Mouse (Mus musculus) forebrain, embryonic 14.5 days (tissue): Measurements from ENCODE around the gene Rbms1. TPM values are rescaled to one million over a fixed set of nuclear protein-coding genes. Genes with fewer than 3 reads are reported as not detected.

ENCODE experiments used
- ATAC-seq: fragments of 200-750 bp; cut with Nextera tagmentation; 2 replicates; pipeline ENCODE4 v1.8.0; 2017; ENCODE audit warnings: mild to moderate bottlenecking, moderate library complexity
- DNase-seq: peaks from one replicate; pipeline ENCODE4 v3.0.0-alpha.2; 2015; ENCODE audit warnings: low spot score
- H3K27ac ChIP-seq: fragments of 300-500 bp; sonication (generic); 2 replicates; pipeline ENCODE4 v1.5.1; 2014; ENCODE audit warnings: low read depth, mild to moderate bottlenecking, control low read depth, low read length, moderate library complexity
- H3K27me3 ChIP-seq: fragments of 300-500 bp; sonication (generic); replicated peaks from 2 replicates; pipeline ENCODE4 v1.6.1; 2014; ENCODE audit warnings: low read length, control low read depth, mixed read lengths; ENCODE audit not compliant: control insufficient read depth, insufficient read depth
- H3K36me3 ChIP-seq: fragments of 300-500 bp; sonication (generic); 2 replicates; pipeline ENCODE4 v1.6.1; 2014; ENCODE audit warnings: low read length, control low read depth; ENCODE audit not compliant: control insufficient read depth, insufficient read depth
- H3K4me1 ChIP-seq: fragments of 300-500 bp; sonication (generic); 2 replicates; pipeline ENCODE4 v1.6.1; 2014; ENCODE audit warnings: antibody characterized with exemption, low read length, control low read depth; ENCODE audit not compliant: control insufficient read depth, insufficient read depth
- H3K4me2 ChIP-seq: fragments of 300-500 bp; sonication (generic); 2 replicates; pipeline ENCODE4 v1.6.1; 2014; ENCODE audit warnings: mild to moderate bottlenecking, control low read depth, low read length
- H3K4me3 ChIP-seq: fragments of 300-500 bp; sonication (generic); 2 replicates; pipeline ENCODE4 v1.5.1; 2014; ENCODE audit warnings: low read depth, low read length, control low read depth
- H3K9ac ChIP-seq: fragments of 300-500 bp; sonication (generic); 2 replicates; pipeline ENCODE4 v1.6.1; 2014; ENCODE audit warnings: mild to moderate bottlenecking, low read length, control low read depth, moderate library complexity
- H3K9me3 ChIP-seq: fragments of 300-500 bp; sonication (generic); replicated peaks from 2 replicates; pipeline ENCODE4 v1.6.1; 2016; ENCODE audit warnings: low read length, control low read depth, mixed read lengths; ENCODE audit not compliant: control insufficient read depth
- WGBS: fragments of 180-500 bp; shearing (Covaris S2); extraction: QIAGEN DNeasy Blood & Tissue Kit; methylation state at CpG from one replicate; pipeline ENCODE4 v1.1.7; 2014; 5-methylcytosine and 5-hydroxymethylcytosine counted together
- polyA plus RNA-seq: library from polyadenylated mRNA; unstranded; fragments of >200 nt; fragmentation: Nextera tagmentation; extraction: Ambion mirVana; gene quantifications from 2 replicates; pipeline ENCODE4 v1.2.1, GENCODE M21; 2014

The Rbms1 gene
- polyA plus RNA-seq = 20.0 and 21.6 TPM in 2 replicates

DNA sequence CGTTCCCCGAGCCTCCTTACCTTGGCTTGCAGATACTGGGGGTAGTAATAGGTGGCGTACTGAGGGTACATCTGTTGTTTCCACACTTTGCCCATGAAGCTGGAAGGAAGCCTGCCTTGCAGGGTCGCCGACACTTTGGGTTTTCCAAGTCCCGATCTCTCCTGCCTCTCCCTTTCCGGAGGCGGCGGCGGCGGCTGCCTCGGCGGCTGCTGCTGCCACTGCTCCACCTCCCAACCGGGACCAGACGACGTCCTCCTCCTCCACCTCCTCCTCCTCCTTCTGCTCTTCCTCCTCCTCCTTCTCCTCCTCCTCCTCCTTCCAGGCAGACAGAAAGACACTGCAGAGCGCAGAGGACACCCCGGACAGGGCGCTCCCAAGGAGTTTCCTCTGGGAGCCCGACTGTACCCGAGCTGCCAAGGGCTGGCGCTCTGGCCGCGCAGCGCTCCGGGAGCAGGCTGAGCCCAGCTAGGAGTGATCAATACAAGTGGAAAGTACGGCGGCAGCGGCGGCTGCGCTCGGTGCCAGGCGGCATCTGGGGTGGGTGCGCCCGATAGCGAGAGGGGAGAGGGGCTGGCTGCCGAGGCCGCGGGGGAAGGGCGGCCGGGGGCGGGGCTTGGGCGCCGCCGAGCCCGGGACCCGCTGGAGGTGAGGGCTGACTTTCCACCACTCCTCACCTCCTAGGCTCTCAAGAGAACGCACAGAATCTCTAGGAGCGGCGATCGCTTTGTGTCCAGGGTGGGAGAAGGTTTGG is at the start of gene Rbms1:
Gene Rbms1, minus strand, starts transcription at position 522 of the 751 bp plus-strand sequence.
- Histone ChIP-seq H3K4me3 (peak within 1 kb of the TSS; percentile 64), H3K9me3 (no peaks in the 10 kb centered on the region), H3K9ac (peak within 1 kb of the TSS; percentile 69), H3K4me1 (0 out of 2 replicates have a peak, but pooled peaks cover 3% of the 10 kb centered on the region), H3K27me3 (peaks cover 9% of the 10 kb centered on the region; the same call in 1 of the 2 replicates), H3K4me2 (peak within 1 kb of the TSS; percentile 90), H3K27ac (peak within 1 kb of the TSS; percentile 70), H3K36me3 (no peaks in the 10 kb centered on the region)
- peak; percentile 73 for DNase-seq
- under 1% methylated on average over 41 of the region's 51 CpGs for WGBS
- ATAC-seq = peak; percentile 89

DNA sequence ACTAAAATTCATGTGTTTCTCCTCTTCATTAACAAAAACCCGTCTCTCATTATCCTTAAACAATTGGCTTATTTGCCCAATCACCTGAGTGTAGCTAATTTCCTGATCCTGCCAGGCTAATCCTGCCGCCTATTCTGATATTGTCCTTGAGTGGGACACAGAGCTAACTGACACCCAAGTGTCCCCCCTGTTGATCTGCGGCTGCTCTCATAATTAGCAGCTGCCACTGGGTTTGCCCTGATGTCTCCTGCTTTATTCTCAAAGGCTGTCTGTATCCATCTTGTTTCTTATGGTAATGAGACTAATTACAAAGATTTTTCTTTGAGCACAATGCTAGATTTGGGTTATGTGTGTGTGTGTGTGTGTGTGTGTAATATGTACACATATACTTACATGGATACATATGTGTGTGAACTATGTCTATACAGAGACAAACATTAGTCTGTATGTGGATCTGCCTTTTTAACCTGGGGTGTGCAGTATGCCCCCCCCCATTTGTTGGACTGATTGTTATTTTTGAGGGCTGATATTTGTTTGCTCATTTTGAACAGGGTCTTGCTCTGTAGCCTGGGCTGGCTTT is 49.3 kb upstream of the Rbms1 start:
- no peak overlapping the region for H3K9ac ChIP-seq
- H3K9me3 ChIP-seq = no peaks in the 10 kb centered on the region
- H3K27me3 ChIP-seq = no peaks in the 10 kb centered on the region
- 0 out of 2 replicates have a peak, but pooled peaks cover 5% of the 10 kb centered on the region for H3K4me1 ChIP-seq
- H3K4me2 ChIP-seq = no peak overlapping the region
- no peaks in the 10 kb centered on the region for H3K36me3 ChIP-seq
- DNase-seq (peak; percentile 57), ATAC-seq (peak; percentile 87)
- WGBS = 3% methylated on average over 3 of the region's 3 CpGs
- no peak overlapping the region for H3K27ac ChIP-seq
- no peak overlapping the region for H3K4me3 ChIP-seq

DNA sequence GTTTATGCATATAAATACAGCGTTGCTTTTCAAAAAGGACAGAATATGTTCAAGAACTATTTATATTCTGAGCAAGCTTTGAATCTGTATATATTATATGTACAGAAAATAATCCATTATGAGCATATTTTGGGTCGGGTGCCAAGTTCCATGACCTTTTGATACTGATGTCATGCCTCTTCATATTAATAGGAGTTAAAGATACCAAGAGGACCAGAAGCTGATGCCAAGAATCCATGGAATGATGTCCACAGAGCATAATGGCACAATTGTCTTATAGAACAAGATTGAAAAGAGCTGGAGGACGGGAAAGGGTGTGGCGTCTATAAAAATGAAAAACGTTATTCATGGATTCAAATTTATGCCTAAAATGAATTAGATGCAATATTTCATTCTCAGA is 23.3 kb upstream of the Rbms1 start:
- H3K36me3 ChIP-seq = no peaks in the 10 kb centered on the region
- H3K4me2 ChIP-seq = no peak overlapping the region
- no peaks in the 10 kb centered on the region for H3K4me1 ChIP-seq
- H3K27ac ChIP-seq = no peak overlapping the region
- H3K9ac ChIP-seq = no peak overlapping the region
- 82% methylated on average over 5 of the region's 5 CpGs for WGBS
- H3K4me3 ChIP-seq = no peak overlapping the region
- H3K9me3 ChIP-seq = no peaks in the 10 kb centered on the region
- H3K27me3 ChIP-seq = no peaks in the 10 kb centered on the region
- DNase-seq (no peak), ATAC-seq (no peak)

DNA sequence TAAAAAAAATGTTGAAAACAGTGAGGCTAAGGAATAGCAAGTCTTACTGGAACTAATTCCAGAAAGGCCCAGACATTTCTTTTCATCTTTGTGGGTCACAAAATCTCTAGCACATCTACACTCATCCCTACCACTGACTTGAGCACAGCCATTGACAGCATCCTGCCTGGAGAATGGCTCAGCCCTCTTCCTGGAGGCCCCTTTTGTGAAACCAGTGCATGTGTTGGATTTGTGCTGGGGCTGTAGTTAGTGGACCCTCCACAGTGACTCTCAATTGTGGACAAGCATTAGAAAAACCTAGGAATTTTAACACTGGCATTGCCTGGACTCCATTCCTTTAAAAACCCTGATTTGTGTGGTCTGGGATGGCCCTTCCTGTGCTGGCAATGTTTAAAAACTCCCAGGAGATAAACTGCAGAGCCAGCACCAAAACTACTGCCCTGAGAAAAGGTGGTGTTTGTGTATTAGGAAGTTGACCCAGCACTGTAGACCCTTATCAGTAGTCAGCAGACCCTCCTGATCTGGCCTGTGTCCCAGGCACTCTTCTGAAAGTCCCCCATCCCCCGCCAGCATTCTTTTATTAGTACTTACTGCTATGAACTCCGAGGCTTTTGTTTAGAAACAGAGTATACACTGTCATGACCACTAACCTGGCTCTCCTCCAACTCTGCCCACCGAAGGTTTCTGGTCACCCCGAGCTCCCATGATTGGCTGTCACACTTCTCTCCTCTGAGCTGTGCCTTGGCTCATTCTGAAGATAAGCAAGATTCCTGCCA is 15.7 kb upstream of the Rbms1 start:
- Histone ChIP-seq H3K27me3 (no peaks in the 10 kb centered on the region), H3K9ac (no peak overlapping the region), H3K4me2 (no peak overlapping the region), H3K4me1 (0 out of 2 replicates have a peak, but pooled peaks cover 5% of the 10 kb centered on the region), H3K27ac (no peak overlapping the region), H3K36me3 (no peaks in the 10 kb centered on the region), H3K9me3 (no peaks in the 10 kb centered on the region), H3K4me3 (no peak overlapping the region)
- ATAC-seq (peak; percentile 46; the same call in 1 of the 2 replicates), DNase-seq (peak; percentile 43)
- 16% methylated on average over 4 of the region's 4 CpGs for WGBS

DNA sequence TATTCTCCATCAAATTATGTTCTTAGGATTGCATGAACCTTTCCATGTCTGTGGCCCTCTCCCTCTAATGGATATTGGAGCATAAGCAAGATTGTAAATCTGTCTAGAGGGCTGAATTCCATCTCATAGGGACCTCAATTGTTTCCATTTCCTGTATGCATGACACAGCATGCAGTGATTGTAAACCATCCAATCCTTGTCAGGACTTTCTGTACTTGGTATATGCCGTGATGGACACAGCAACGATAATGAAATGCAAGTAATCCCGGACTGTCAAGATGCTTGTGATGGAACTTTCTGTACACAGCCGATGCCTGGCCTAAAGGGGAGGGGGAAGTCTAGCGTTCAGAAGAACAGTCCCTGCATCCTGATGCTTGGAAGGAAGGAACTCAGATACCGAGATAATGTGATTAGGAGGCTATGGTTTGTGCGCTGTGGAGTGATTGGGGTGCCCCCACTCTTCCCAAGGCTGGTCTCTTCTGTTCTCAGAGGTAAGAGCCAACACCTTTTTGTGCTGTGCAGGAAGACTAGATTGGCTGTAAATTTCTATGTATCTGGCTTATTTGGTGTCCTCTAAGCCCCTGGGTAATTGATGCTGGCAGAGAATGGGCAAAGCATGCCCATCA is 9.3 kb upstream of the Rbms1 start:
- Histone ChIP-seq H3K9me3 (no peaks in the 10 kb centered on the region), H3K27me3 (no peaks in the 10 kb centered on the region), H3K36me3 (no peaks in the 10 kb centered on the region), H3K9ac (no peak overlapping the region), H3K4me3 (no peak overlapping the region), H3K4me1 (no peaks in the 10 kb centered on the region), H3K4me2 (no peak overlapping the region), H3K27ac (no peak overlapping the region)
- WGBS = 74% methylated on average over 7 of the region's 7 CpGs
- DNase-seq (no peak), ATAC-seq (no peak)

DNA sequence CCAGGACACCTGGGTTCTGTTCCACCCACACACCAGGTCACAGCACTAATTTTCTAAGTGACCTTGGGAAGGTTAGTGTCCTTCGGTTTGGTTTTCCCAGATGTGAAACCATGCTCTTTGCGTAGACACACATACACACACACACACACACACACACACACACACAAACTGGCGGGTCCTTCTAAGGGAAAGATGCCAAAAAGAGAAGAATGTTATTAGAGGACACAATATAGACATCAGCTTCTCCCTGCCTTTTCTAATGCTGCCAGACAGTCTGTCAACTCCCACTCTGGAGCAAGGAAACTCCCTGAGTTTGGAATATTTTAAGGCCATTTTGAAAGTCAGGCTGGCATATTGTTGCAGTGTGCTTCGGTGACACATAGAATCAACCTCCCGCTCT is 624 bp upstream of the Rbms1 start:
- Histone ChIP-seq H3K27me3 (peaks cover 9% of the 10 kb centered on the region; the same call in 1 of the 2 replicates), H3K4me2 (peak overlapping the region; percentile 90), H3K9me3 (no peaks in the 10 kb centered on the region), H3K4me3 (peak overlapping the region; percentile 64), H3K4me1 (0 out of 2 replicates have a peak, but pooled peaks cover 3% of the 10 kb centered on the region), H3K27ac (no peak overlapping the region), H3K36me3 (no peaks in the 10 kb centered on the region), H3K9ac (peak overlapping the region; percentile 69)
- DNase-seq = peak; percentile 49
- WGBS = 10% methylated on average over 5 of the region's 5 CpGs
- no peak for ATAC-seq

DNA sequence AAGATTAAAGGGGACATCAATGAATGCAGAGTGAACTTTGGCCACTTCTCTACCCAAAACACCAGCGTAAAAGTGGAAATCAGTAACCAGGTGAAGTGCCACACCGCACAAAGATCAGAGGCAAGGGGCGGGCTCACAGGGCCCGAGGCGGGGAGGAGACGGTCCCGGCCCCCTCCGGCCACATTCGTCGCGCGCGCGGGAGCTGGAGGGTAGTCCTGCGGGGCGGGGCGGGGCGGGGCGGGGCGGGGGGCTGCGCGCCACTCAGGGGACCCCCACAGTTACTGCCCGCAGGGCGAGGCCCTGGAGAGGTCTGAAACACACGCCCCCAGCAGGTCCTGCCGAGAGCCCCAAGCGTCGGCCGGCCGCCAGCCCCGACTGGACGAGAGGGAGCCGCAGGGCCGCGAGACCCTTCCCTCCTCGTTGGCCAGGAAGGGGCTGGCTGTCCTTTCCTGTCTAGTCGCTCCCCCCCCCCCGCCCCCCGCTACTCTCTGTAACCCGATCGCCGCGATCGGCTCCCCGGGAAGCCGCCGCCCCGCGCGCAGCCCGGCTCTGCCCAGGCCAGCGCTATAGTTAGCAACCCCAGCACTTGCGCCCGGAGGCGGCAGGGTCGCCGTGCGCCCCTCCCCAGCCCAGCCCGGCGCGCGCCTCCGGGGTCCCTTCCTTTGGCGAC is 856 bp downstream of the Rbms1 start:
- Histone ChIP-seq H3K4me1 (0 out of 2 replicates have a peak, but pooled peaks cover 3% of the 10 kb centered on the region), H3K4me3 (peak overlapping the region; percentile 64), H3K9me3 (no peaks in the 10 kb centered on the region), H3K36me3 (no peaks in the 10 kb centered on the region), H3K27me3 (peaks cover 9% of the 10 kb centered on the region; the same call in 1 of the 2 replicates), H3K27ac (peak overlapping the region; percentile 70; the same call in 1 of the 2 replicates), H3K9ac (peak overlapping the region; percentile 69), H3K4me2 (peak overlapping the region; percentile 90)
- ATAC-seq = peak; percentile 82
- DNase-seq = peak; percentile 45
- WGBS = under 1% methylated on average over 44 of the region's 64 CpGs

DNA sequence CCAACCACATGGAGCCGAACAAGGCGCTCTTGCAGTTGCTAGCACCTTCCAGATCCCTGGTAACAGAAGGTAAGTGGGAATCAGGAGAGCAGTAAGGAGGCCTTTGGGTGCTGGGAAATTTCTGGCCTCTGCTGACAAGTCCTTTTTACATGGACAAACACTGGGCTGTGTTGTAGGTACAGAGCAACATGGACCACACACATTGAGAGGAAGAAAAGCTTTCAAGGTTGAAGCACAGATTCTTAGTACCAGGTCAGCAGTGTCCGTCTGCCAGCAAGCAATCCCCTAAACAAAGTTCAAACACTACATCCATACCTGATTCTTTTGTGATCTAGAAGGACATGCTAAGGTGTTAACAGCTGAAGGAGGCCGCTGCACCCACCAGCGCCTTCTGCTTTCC is 1.7 kb downstream of the Rbms1 start:
- Histone ChIP-seq H3K9ac (no peak overlapping the region), H3K27me3 (peaks cover 9% of the 10 kb centered on the region; the same call in 1 of the 2 replicates), H3K4me3 (0 out of 2 replicates have a peak overlapping the region, but pooled peaks have one; percentile 2), H3K27ac (no peak overlapping the region), H3K4me2 (peak overlapping the region; percentile 90), H3K9me3 (no peaks in the 10 kb centered on the region), H3K36me3 (no peaks in the 10 kb centered on the region), H3K4me1 (0 out of 2 replicates have a peak, but pooled peaks cover 3% of the 10 kb centered on the region)
- ATAC-seq (no peak), DNase-seq (no peak)
- WGBS = 58% methylated on average over 5 of the region's 5 CpGs
